Mouse (Mus musculus) heart, adult 2 months (tissue): ENCODE data around the gene Resp18.

Experiments
- EP300 ChIP-seq: fragments of 200-500 bp; IDR thresholded peaks from 2 replicates; pipeline ENCODE4 v1.6.1; 2011; ENCODE audit warnings: low read depth, low read length, control low read depth; ENCODE audit not compliant: insufficient read depth
- POLR2A ChIP-seq: fragments of 200-500 bp; IDR thresholded peaks from 2 replicates; pipeline ENCODE4 v1.6.1; 2011; ENCODE audit warnings: mild to moderate bottlenecking, low read depth, low read length, control low read depth; ENCODE audit not compliant: insufficient read depth

GRCm38 (mm10) chr1:75315011-75315410 lies 36.8 kb upstream of the Resp18 start:
- TF ChIP-seq POLR2A (no peak), EP300 (no peak)
